Mouse (Mus musculus) kidney, postnatal 25 days (tissue): ENCODE data around the gene Pkdrej.

Experiments used
- DNase-seq, 2 experiments: peaks; one replicate each; pipeline ENCODE4 v3.0.0; 2021; ENCODE audit warnings: mixed read lengths in 2 of 2

Pkdrej gene

DNA sequence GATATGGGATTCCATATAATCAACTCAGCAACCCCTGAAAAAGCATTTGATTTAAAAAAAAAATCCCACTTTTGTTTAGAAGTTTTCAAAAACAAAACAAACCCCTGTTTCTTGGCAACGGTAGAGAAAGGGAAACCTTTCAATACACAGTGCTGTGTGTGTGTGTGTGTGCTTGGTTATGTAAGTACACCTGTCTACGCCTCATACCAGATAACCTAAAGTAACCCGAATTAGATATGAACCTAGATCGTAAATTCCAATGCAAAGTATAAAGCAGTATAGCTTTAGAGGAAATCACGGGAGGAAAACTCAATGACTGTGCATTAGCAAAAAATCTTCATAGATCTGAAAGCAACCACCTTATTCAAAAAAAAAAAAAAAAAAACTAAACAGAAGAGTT is 54.9 kb downstream of the Pkdrej start:
- no peak for DNase-seq

DNA sequence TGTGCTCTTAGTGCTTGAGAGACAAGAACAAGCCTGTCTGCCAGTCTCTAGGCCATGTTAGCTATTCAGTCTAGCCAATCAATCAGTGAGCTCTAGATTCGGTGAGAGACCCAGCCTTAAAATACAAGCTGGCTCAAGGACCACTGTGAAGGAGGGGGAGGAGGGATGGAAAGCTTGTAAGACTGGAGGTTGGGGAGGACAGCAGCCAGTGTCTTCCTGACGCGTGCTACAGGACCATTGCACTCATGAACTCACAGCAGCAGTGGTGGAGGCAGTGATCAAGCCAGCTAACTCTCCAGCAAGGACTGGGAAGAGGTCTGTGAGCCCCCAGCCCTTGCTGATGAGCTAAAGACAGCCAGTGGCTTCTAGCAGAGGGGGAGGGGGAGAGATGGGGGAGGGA is 56.5 kb downstream of the Pkdrej start:
- DNase-seq: no peak
